Mouse (Mus musculus): Measurements from ENCODE around the gene Hbp1. TPM values are rescaled to one million over a fixed set of nuclear protein-coding genes. Genes with fewer than 3 reads are reported as not detected.

Gene Hbp1
- polyA plus RNA-seq, 1 experiment: 9.6 TPM

DNA sequence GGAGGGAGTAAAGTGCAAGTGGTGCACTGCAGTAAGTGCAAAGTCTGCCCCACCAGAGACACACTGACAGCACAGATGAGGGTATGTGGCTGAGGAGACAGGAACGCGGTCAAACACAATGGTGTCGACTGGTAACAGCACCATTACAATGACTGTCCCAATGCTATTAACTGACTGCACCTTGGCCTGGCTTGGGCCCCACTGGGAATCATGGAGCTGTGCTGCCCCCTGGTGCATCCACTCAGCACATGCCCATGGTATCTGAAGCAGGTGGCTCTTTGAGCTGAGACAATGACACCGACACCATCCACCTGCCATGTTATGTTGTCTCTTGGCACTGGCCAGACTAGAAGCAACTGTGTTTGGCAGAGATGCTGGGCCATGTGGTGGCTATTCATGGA, 23.7 kb downstream of the Hbp1 start:
- H3K4me3 ChIP-seq (ENCODE audit: insufficient read depth, poor library complexity, severe bottlenecking): no peak overlapping the region
- H3ac ChIP-seq (ENCODE audit: control insufficient read depth, insufficient read length, low read depth): no peak overlapping the region
- peaks cover 45% of the 10 kb centered on the region for H3K36me3 ChIP-seq (ENCODE audit: control insufficient read depth, insufficient read depth)
- H3K79me2 ChIP-seq (ENCODE audit: control insufficient read depth, insufficient read depth): no peaks in the 10 kb centered on the region
- TF ChIP-seq USF1 (IDR thresholded peaks at IDR 0.05; ENCODE audit: low read depth): no peak
- no peak for TF ChIP-seq CEBPB (IDR thresholded peaks at IDR 0.05; ENCODE audit: low read depth)
- no peak for TF ChIP-seq FOSL1 (IDR thresholded peaks at IDR 0.05; ENCODE audit: insufficient read depth, low read length, poor library complexity, severe bottlenecking)
- no peak for TF ChIP-seq MYOG (IDR thresholded peaks at IDR 0.05; ENCODE audit: control insufficient read depth, extremely low read depth, insufficient read length)
- peak; percentile 69 for TF ChIP-seq CTCF (IDR thresholded peaks at IDR 0.05; ENCODE audit: control insufficient read depth, insufficient read depth, insufficient read length)
- H3K79me3 ChIP-seq (ENCODE audit: low read depth): no peaks in the 10 kb centered on the region
- no peaks in the 10 kb centered on the region for H3K27me3 ChIP-seq (ENCODE audit: control insufficient read depth, insufficient read depth, insufficient read length)

DNA sequence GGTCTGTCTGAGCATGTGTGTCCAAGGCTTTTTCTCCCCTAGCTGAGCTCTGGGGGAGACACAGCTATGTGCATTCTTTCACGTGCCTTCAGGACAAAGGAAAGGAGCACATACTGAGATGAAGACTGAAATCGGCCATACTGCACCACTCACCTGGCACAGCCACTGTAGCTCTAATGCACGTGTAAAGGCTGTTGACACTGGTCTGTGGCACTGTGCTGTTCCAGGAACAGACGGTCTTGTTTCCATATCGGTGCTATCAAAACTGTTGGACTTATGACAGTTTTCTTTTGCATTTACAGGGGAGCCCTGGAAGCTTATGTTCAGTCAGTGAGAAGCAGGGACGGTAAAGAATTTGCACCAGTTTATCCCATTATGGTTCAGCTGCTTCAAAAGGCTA, 25.0 kb downstream of the Hbp1 start:
- Histone ChIP-seq H3K4me3 (ENCODE audit: insufficient read depth, poor library complexity, severe bottlenecking) (no peak overlapping the region), H3K27me3 (ENCODE audit: control insufficient read depth, insufficient read depth, insufficient read length) (no peaks in the 10 kb centered on the region), H3K79me2 (ENCODE audit: control insufficient read depth, insufficient read depth) (no peaks in the 10 kb centered on the region), H3ac (ENCODE audit: control insufficient read depth, insufficient read length, low read depth) (no peak overlapping the region), H3K79me3 (ENCODE audit: low read depth) (no peaks in the 10 kb centered on the region), H3K36me3 (ENCODE audit: control insufficient read depth, insufficient read depth) (peaks cover 32% of the 10 kb centered on the region)
- no peak for TF ChIP-seq MYOG (IDR thresholded peaks at IDR 0.05; ENCODE audit: control insufficient read depth, extremely low read depth, insufficient read length)
- TF ChIP-seq USF1 (IDR thresholded peaks at IDR 0.05; ENCODE audit: low read depth): no peak
- TF ChIP-seq CEBPB (IDR thresholded peaks at IDR 0.05; ENCODE audit: low read depth): no peak
- no peak for TF ChIP-seq MYOD1 (IDR thresholded peaks at IDR 0.05; ENCODE audit: control insufficient read depth, insufficient read length, low read depth)
- TF ChIP-seq CTCF (IDR thresholded peaks at IDR 0.05; ENCODE audit: control insufficient read depth, insufficient read depth, insufficient read length): no peak
- TF ChIP-seq MAX (IDR thresholded peaks at IDR 0.05): no peak
- no peak for TF ChIP-seq FOSL1 (IDR thresholded peaks at IDR 0.05; ENCODE audit: insufficient read depth, low read length, poor library complexity, severe bottlenecking)

DNA sequence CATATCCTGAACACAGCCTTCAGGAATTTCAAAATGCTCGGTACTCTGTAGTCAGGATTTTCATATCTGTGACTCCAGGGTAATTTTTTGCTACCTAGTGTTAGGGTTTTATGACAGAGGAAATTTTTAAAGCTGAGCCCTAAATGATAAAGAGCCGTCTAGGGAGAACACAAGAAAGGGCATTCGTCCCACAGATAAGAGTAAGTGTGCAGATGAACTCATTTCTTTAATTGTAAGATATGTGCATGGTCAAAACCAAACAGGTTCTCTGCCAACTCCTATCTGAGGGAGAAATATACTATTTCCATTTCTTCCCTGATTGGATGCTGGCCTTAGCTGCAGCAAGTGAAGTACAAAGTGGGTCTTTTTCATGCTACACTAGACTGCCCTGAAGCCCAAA, 26.2 kb downstream of the Hbp1 start:
- no peaks in the 10 kb centered on the region for H3K79me3 ChIP-seq (ENCODE audit: low read depth)
- no peak overlapping the region for H3K4me3 ChIP-seq (ENCODE audit: insufficient read depth, poor library complexity, severe bottlenecking)
- H3K79me2 ChIP-seq (ENCODE audit: control insufficient read depth, insufficient read depth): no peaks in the 10 kb centered on the region
- no peak overlapping the region for H3ac ChIP-seq (ENCODE audit: control insufficient read depth, insufficient read length, low read depth)
- H3K36me3 ChIP-seq (ENCODE audit: control insufficient read depth, insufficient read depth): peaks cover 32% of the 10 kb centered on the region
- TF ChIP-seq CEBPB (IDR thresholded peaks at IDR 0.05; ENCODE audit: low read depth): no peak
- no peaks in the 10 kb centered on the region for H3K27me3 ChIP-seq (ENCODE audit: control insufficient read depth, insufficient read depth, insufficient read length)

DNA sequence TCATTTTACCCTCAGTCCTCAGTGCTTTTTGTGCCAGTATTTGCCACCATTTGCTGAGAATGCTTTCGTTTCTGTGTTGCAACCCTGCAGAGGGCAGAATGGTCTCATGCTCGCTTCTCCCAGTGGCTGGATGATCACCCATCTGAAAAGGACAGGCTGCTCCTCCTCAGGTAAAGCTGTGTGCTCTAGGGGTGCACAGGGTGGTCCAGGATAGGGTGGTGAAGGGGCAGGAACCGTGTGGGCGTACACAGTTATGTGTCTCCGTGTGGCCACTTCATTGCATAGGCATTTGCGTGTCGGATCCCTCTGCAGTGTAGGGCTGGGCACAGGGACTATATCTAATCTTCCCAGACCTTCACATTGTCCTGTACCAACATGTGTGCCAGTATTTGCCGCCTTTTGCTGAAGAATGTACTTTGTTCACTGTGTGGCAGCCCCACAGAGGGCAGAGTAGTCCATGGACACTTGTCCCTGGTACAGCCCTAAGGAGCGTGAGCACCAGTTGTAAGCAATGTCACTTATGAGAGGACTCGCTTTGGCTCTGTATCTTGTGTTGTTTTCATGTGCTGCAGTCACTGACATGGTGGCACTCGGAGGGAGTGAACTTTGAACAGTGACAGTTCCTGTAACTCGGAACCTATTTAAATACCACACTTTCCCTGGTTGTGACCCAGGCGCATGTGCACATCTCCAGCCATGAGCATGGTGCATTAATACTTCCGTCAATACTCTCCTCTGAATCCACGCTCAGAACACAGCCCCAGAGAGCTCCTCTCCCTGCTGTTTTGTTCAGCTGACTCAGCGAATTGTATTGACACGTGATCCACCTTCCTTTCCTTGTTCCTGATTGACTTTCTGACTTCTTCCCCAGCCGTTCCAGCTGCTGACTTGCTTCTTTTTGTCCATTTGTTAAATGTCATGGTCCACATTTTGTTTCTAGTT, 29.6 kb downstream of the Hbp1 start:
- Histone ChIP-seq H3K79me2 (ENCODE audit: control insufficient read depth, insufficient read depth) (no peaks in the 10 kb centered on the region), H3ac (ENCODE audit: control insufficient read depth, insufficient read length, low read depth) (no peak overlapping the region), H3K4me3 (ENCODE audit: insufficient read depth, poor library complexity, severe bottlenecking) (no peak overlapping the region), H3K36me3 (ENCODE audit: control insufficient read depth, insufficient read depth) (peaks cover 15% of the 10 kb centered on the region), H3K79me3 (ENCODE audit: low read depth) (no peaks in the 10 kb centered on the region), H3K27me3 (ENCODE audit: control insufficient read depth, insufficient read depth, insufficient read length) (no peaks in the 10 kb centered on the region)
- no peak for TF ChIP-seq FOSL1 (IDR thresholded peaks at IDR 0.05; ENCODE audit: insufficient read depth, low read length, poor library complexity, severe bottlenecking)

DNA sequence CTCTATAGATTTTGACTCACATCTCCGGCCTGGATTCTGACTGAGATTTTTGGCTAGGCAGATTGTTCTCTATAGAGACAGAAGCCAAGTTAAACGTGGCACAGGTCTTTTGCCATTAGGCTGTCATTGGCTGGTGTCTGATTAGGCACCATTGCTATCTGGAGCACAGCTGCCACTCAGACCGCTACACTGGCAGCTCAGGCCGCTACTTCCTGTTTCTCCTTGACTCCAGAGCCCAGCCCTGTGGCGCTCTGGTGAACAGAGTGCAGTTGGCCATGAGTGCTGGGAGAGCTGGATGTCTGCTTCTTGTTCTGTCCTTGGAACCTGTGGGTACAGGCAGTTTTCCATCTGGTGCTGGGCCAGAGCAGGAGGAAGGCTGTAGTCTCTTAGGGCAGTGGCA, 33.1 kb downstream of the Hbp1 start:
- Histone ChIP-seq H3K79me3 (ENCODE audit: low read depth) (no peaks in the 10 kb centered on the region), H3K4me3 (ENCODE audit: insufficient read depth, poor library complexity, severe bottlenecking) (no peak overlapping the region), H3K36me3 (ENCODE audit: control insufficient read depth, insufficient read depth) (no peaks in the 10 kb centered on the region), H3ac (ENCODE audit: control insufficient read depth, insufficient read length, low read depth) (no peak overlapping the region), H3K79me2 (ENCODE audit: control insufficient read depth, insufficient read depth) (no peaks in the 10 kb centered on the region), H3K27me3 (ENCODE audit: control insufficient read depth, insufficient read depth, insufficient read length) (no peaks in the 10 kb centered on the region)
- no peak for TF ChIP-seq MAX (IDR thresholded peaks at IDR 0.05)
- TF ChIP-seq MYOG (IDR thresholded peaks at IDR 0.05; ENCODE audit: control insufficient read depth, extremely low read depth, insufficient read length): no peak
- no peak for TF ChIP-seq CTCF (IDR thresholded peaks at IDR 0.05; ENCODE audit: control insufficient read depth, insufficient read depth, insufficient read length)
- TF ChIP-seq CEBPB (IDR thresholded peaks at IDR 0.05; ENCODE audit: low read depth): no peak
- no peak for TF ChIP-seq FOSL1 (IDR thresholded peaks at IDR 0.05; ENCODE audit: insufficient read depth, low read length, poor library complexity, severe bottlenecking)

DNA sequence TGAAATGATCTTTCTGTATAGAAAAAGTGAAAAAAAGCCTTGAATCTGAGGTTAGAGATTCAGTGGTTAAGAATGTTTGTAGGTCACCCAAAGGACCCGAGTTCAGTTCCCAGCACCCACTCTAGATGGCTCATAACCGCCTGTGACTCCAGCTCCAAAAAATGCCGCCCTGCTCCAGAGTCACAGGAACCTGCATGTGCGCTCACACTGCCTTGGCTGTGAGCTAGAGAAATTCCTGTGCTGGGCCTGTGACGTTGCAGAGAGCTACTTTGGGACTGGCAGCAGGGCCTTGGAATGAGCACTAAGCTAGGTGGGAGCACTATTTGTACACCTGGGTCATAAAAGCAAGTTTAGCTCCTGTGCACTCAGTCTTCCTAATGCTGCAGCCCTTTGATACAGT, 33.6 kb downstream of the Hbp1 start:
- no peaks in the 10 kb centered on the region for H3K27me3 ChIP-seq (ENCODE audit: control insufficient read depth, insufficient read depth, insufficient read length)
- H3ac ChIP-seq (ENCODE audit: control insufficient read depth, insufficient read length, low read depth): no peak overlapping the region
- no peaks in the 10 kb centered on the region for H3K79me3 ChIP-seq (ENCODE audit: low read depth)
- no peak overlapping the region for H3K4me3 ChIP-seq (ENCODE audit: insufficient read depth, poor library complexity, severe bottlenecking)
- no peak for TF ChIP-seq CEBPB (IDR thresholded peaks at IDR 0.05; ENCODE audit: low read depth)
- no peaks in the 10 kb centered on the region for H3K36me3 ChIP-seq (ENCODE audit: control insufficient read depth, insufficient read depth)
- H3K79me2 ChIP-seq (ENCODE audit: control insufficient read depth, insufficient read depth): no peaks in the 10 kb centered on the region

Measured in C2C12 (cell line).